Mouse (Mus musculus) left cerebral cortex, adult 8-10 months (tissue): ENCODE results near the gene Olfr1441. TPM values are rescaled to one million over a fixed set of nuclear protein-coding genes. Genes with fewer than 3 reads are reported as not detected.

Experiments used
- DNase-seq, 2 experiments: peaks; one replicate each; pipeline ENCODE4 v3.0.0; 2022; ENCODE audit warnings: low spot score in 2 of 2
- total RNA-seq, 4 experiments: library from RNA; stranded (reverse); gene quantifications; 2 replicates each; pipeline ENCODE4 v1.2.4; 2022

Gene Olfr1441
- total RNA-seq, 4 experiments from 2014 or later: not detected

- DNase-seq: no peak
These were observed 45.9 kb downstream of the Olfr1441 start for GRCm38 (mm10) chr19:12462851-12463721.

GRCm38 (mm10) chr19:12463722-12464035, 46.4 kb downstream of the Olfr1441 start:
- no peak for DNase-seq

DNA sequence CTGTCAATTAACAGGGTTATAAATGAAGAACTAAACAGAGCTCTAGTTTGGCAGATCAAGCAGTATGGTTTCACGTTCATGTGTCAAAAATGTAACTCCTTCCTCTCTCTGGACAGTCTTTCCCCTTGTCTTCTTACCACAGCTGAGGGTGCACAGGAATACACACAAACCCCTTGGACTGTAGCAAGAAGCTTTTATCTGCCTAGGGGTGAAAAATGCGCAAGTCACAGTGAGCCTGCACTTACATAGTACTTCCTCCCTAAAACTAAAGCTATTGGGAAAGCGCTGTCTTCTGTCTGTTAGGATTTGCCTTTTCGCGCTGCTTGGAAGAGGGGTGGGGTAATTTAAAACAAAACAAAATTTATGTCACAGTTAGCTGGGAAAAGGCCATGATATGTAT, 46.9 kb downstream of the Olfr1441 start:
- DNase-seq: no peak

GRCm38 (mm10) chr19:12464674-12465073, 47.4 kb downstream of the Olfr1441 start:
- DNase-seq: no peak

- no peak for DNase-seq
These were observed 48.4 kb downstream of the Olfr1441 start for GRCm38 (mm10) chr19:12465530-12466144.

DNA sequence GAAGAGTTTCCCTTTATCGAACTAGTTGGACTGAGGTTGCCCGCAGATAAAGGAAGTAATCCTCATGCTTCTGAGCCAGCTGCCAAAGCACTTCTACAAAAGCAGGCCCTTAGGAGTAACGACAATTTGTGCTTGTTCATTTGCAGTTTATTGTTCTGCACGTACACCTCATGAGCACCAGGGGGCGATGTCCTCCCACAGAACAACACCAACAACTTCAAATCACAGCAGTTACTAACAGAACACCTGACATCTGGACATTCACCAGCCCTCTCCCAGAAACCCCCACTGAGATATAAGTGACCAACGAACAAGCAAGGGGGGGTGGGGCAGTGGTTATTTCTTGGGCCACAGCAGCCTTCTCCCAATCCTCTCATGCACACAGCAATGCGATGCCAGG, 49.0 kb downstream of the Olfr1441 start:
- peak in 1 of 2 experiments; percentile 54 for DNase-seq

- DNase-seq: peak in 1 of 2 experiments; percentile 5
These were observed 50.2 kb downstream of the Olfr1441 start for GRCm38 (mm10) chr19:12467436-12467835.

- no peak for DNase-seq
These were observed 54.6 kb downstream of the Olfr1441 start for GRCm38 (mm10) chr19:12471866-12472265.

DNA sequence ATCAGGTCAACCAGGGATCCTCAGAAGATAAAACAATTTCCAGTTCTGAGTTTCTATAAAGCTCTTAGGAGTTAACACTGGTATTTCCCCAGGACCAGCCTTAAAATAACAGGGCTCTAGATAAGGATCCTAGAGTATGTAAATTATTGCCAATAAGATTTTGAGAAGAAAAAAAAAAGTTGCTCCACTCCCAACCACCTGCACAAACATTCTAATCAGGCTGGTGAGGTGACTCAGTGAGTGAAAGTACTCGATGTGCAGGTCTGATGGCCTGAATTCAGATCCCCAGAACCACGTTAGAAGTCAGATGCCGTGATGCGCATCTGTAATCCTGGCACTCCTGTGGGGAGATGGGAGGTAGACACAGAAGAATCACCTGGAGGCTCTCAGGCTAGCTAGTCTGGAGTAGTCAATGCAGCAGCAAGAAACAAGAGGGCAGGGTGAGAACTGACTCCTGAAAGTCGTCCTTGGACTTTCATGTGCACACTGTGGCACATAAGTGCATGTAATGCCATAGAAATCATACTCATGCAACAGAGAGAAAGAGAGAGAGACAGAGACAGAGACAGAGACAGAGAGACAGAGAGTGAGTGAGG, 55.2 kb downstream of the Olfr1441 start:
- DNase-seq: no peak

Other genes starting within 250 kb of the Olfr1441 start
- not detected for gene Olfr1555-ps1, start 247.3 kb upstream of the Olfr1441 start, total RNA-seq
- not detected for gene Olfr1431, start 216.8 kb upstream of the Olfr1441 start, total RNA-seq
- gene Olfr1432, start 184.8 kb upstream of the Olfr1441 start, total RNA-seq: not detected
- gene Olfr262, start 175.8 kb upstream of the Olfr1441 start, total RNA-seq: not detected
- not detected for gene Olfr235, start 156.4 kb upstream of the Olfr1441 start, total RNA-seq
- not detected for gene Olfr1434, start 137.6 kb upstream of the Olfr1441 start, total RNA-seq
- gene Olfr1436, start 118.3 kb upstream of the Olfr1441 start, total RNA-seq: not detected
- not detected for gene Olfr1437, start 92.3 kb upstream of the Olfr1441 start, total RNA-seq
- not detected for gene Olfr1438-ps1, start 81.5 kb upstream of the Olfr1441 start, total RNA-seq
- gene Olfr1440, start 30.2 kb upstream of the Olfr1441 start, total RNA-seq: not detected
- under 1 TPM in 1 of 4 experiments, not detected in 3; 0.09 TPM for gene Pfpl, start 10.5 kb downstream of the Olfr1441 start, total RNA-seq
- gene Mpeg1, start 43.3 kb downstream of the Olfr1441 start, total RNA-seq: 10 to 100 TPM in 2 of 4 experiments, 1 to 10 TPM in 2; 9.2 to 86.4 (median 32.6) TPM
- gene Dtx4, start 84.0 kb downstream of the Olfr1441 start, total RNA-seq: 10 to 100 TPM; 33.0 to 35.3 (median 34.1) TPM
- 1 to 10 TPM; 1.3 to 3.1 (median 1.8) TPM for gene Fam111a, start 128.3 kb downstream of the Olfr1441 start, total RNA-seq
- under 1 TPM in 1 of 4 experiments, not detected in 3; 0.14 TPM for gene Gm4952, start 182.5 kb downstream of the Olfr1441 start, total RNA-seq
- gene Glyat, start 215.9 kb downstream of the Olfr1441 start, total RNA-seq: not detected